Mouse (Mus musculus) G1E (cell line): ENCODE results near the gene March4.

ENCODE experiments used
- CTCF ChIP-seq: IDR thresholded peaks from 2 replicates; pipeline ENCODE4 v1.5.1; 2012; ENCODE audit warnings: low read depth, low read length, inconsistent platforms, mixed read lengths
- GATA1 ChIP-seq: IDR thresholded peaks from 2 replicates; pipeline ENCODE4 v1.6.1; 2012; ENCODE audit warnings: borderline replicate concordance, low read length, inconsistent platforms, mixed read lengths
- TAL1 ChIP-seq: conservative IDR thresholded peaks from 2 replicates; pipeline ENCODE4 v1.6.1; 2012; ENCODE audit warnings: low read depth, low read length, inconsistent platforms, mixed read lengths

DNA sequence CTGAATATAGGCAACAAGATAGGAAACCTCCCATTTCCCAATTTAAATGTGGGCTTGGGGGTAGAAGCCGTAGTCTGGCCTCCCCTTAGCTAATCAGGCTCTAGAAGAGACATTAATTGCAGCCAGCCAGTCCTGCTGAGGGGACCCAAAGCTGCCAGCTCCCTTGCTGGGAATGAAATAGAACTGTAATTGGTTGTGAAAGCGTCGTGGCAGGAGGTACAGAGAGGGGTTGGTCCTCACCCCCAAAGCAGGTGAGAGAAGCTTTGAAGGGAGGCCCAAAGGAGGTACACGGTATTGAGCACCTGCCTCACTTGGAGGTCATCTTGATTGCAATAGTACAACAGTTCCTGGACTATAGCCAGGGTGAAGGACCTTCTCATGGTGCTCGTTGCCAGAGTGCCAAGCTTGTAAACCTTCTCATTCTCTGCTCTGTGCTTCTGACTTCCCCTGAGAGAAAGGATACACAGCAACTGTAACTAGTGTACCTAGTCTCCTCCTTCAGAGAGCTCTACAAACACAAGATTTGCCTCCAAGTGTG is 68.2 kb downstream of the March4 start:
- TF ChIP-seq TAL1 (no peak), CTCF (no peak), GATA1 (no peak)
